Mouse (Mus musculus) kidney, adult 2 months (tissue): ENCODE measurements at regions not wholly inside any gene's neighbourhood (a gene's known extent, or its start where the extent isn't known, plus 50 kb on each side); places are given as distances from the start of the nearest gene placed in this dataset.

Experiments
- DNase-seq: peaks from one replicate; pipeline ENCODE4 v3.0.0; 2021
- H3K27ac ChIP-seq: fragments of 200-500 bp; 2 replicates; pipeline ENCODE4 v1.5.1; 2012; ENCODE audit warnings: low read depth, low read length, control low read depth, inconsistent platforms; ENCODE audit not compliant: insufficient read depth
- H3K27me3 ChIP-seq: fragments of 200-500 bp; replicated peaks from 2 replicates; pipeline ENCODE4 v1.6.1; 2012; ENCODE audit warnings: mild to moderate bottlenecking, moderate library complexity, low read length, inconsistent platforms; ENCODE audit not compliant: control insufficient read depth, insufficient read depth
- H3K36me3 ChIP-seq: fragments of 200-500 bp; 2 replicates; pipeline ENCODE4 v1.6.1; 2012; ENCODE audit warnings: mild to moderate bottlenecking, moderate library complexity, low read length, inconsistent platforms; ENCODE audit not compliant: control insufficient read depth, insufficient read depth
- H3K4me1 ChIP-seq: fragments of 200-500 bp; 2 replicates; pipeline ENCODE4 v1.6.1; 2011; ENCODE audit warnings: low read length; ENCODE audit not compliant: control insufficient read depth, insufficient read depth
- H3K4me3 ChIP-seq: fragments of 200-500 bp; 2 replicates; pipeline ENCODE4 v1.5.1; 2011; ENCODE audit warnings: mild to moderate bottlenecking, low read depth, low read length, control low read depth; ENCODE audit not compliant: insufficient read depth
- CTCF ChIP-seq: fragments of 200-500 bp; conservative IDR thresholded peaks from 2 replicates; pipeline ENCODE4 v1.5.1; 2011; ENCODE audit warnings: low read depth, mild to moderate bottlenecking, control low read depth, low read length, moderate library complexity, mixed read lengths; ENCODE audit not compliant: insufficient read depth, insufficient read length
- POLR2A ChIP-seq: fragments of 200-500 bp; IDR thresholded peaks from one replicate; pipeline ENCODE4 v1.6.1; 2011; ENCODE audit warnings: low read depth, low read length, control low read depth
- WGBS: fragments of 180-500 bp; shearing (Covaris S2); methylation state at CpG from one replicate; pipeline ENCODE4 v1.1.7; 2018; 5-methylcytosine and 5-hydroxymethylcytosine counted together

DNA sequence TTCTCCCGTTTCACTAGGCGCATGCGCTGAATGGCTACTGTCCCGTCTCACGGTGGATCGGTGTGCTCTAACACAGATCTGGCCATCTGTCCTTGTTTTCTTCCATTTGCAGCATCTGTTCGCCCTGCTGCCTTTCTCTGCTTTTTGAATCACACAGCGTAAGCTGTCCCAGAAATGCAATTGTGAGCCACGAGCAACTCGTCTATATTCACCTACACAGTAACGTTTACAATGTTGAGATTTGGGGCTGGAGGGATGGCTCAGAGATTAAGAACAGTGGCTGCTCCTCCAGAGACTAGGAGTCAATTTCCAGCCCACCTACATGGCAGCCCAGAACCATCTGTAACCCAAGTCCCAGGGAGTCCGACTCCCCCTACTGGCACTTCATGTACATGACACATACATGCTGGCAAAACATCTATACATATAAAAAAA, 72.2 kb upstream of the Cnot2 start:
- 86% methylated on average over 12 of the region's 12 CpGs for WGBS
- Histone ChIP-seq H3K27ac (no peak overlapping the region), H3K4me1 (no peaks in the 10 kb centered on the region), H3K36me3 (no peaks in the 10 kb centered on the region), H3K27me3 (no peaks in the 10 kb centered on the region), H3K4me3 (no peak overlapping the region)
- TF ChIP-seq CTCF (no peak), POLR2A (no peak)
- DNase-seq: no peak

DNA sequence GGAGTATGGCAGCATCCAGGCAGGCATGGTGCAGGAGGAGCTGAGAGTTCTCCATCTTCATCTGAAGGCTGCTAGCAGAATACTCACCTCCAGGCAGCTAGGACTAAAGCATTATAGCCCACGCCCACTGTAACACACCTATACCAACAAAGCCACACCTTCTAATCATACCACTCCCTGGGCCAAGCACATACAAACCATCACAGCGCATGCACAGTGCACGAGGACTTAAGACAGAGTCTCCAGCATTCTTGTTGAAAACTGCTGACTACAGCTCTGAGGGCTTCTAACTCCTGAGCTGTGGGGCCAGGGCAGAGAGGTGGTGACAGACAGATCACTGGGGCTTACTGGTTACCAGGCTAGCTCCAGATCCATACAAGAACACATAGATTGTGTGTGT, 68.0 kb upstream of the Cnot2 start:
- Histone ChIP-seq H3K4me1 (no peaks in the 10 kb centered on the region), H3K4me3 (no peak overlapping the region), H3K36me3 (no peaks in the 10 kb centered on the region), H3K27ac (no peak overlapping the region), H3K27me3 (no peaks in the 10 kb centered on the region)
- no peak for TF ChIP-seq POLR2A
- TF ChIP-seq CTCF: no peak
- 86% methylated on average over 3 of the region's 3 CpGs for WGBS
- no peak for DNase-seq

DNA sequence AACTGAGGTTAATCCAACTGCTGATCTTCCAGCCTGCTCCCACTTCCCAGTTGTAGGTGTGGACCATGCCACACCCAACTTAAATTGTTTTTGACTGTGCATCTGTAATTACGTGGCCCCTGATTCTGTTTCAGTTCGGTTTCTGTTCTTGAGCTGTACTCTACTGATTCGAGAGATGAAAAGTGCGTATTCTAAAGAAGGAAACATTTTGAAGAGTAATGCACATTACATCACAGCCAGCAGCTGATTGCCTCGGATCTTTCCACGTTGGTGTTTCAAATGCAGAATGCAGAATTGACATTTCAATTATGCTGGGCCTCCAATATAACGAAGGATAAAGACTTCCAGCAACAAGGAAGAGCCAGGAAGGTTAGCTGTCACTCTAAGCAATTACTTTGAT, 64.7 kb upstream of the Cnot2 start:
- Histone ChIP-seq H3K4me1 (no peaks in the 10 kb centered on the region), H3K27me3 (no peaks in the 10 kb centered on the region), H3K36me3 (no peaks in the 10 kb centered on the region), H3K4me3 (no peak overlapping the region), H3K27ac (no peak overlapping the region)
- WGBS: 83% methylated on average over 7 of the region's 7 CpGs
- TF ChIP-seq CTCF (no peak), POLR2A (no peak)
- no peak for DNase-seq

DNA sequence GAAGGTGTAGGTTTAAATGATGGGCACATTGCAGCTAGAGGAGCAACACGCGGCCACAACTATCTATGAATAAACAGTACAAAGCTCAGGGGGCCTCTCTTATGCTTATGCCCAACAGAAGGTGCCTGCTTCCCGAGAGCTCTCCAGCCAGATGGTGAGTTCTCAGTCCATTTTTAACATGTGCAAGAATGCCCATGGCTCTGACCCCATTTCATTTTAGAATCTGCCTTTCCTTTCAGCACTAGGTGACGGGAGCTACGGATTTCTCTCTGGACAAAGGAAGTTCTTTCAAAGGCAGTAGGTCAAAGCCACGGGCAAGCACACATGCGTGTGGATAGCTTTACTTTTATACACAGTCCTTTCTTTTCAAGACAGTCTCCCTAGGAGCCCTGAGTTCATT, 64.3 kb upstream of the Cnot2 start:
- H3K36me3 ChIP-seq: no peaks in the 10 kb centered on the region
- no peak overlapping the region for H3K27ac ChIP-seq
- no peak overlapping the region for H3K4me3 ChIP-seq
- DNase-seq: no peak
- no peaks in the 10 kb centered on the region for H3K27me3 ChIP-seq
- 87% methylated on average over 7 of the region's 7 CpGs for WGBS
- H3K4me1 ChIP-seq: no peaks in the 10 kb centered on the region
- TF ChIP-seq POLR2A (no peak), CTCF (no peak)

DNA sequence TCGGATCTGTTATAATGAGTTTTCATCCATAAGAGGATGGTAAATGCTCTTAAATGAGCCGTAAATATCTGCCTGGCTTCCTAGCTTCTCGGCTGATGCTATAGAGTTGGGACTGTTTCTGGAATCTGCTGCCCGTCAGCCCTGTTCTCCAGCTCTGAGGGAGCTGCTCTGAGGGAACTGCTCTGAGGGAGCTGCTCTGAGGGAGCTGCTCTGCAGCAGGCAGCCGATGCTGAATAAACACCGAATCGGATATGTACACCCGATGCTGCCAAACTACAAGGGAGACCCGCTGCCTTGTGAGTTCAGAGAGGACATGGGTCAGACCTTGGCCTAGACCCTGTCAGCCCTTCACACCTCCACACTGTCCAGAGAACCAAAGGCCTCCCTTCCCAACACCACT, 63.8 kb upstream of the Cnot2 start:
- TF ChIP-seq CTCF (no peak), POLR2A (no peak)
- Histone ChIP-seq H3K36me3 (no peaks in the 10 kb centered on the region), H3K4me3 (no peak overlapping the region), H3K4me1 (no peaks in the 10 kb centered on the region), H3K27me3 (no peaks in the 10 kb centered on the region), H3K27ac (no peak overlapping the region)
- no peak for DNase-seq
- WGBS: 58% methylated on average over 9 of the region's 9 CpGs
